Mouse (Mus musculus) testis, adult 2 months (tissue): ENCODE data around the gene Grap. TPM values are rescaled to one million over a fixed set of nuclear protein-coding genes. Genes with fewer than 3 reads are reported as not detected.
A peak's percentile ranks its signal among the peaks of the same experiment; 100 is the strongest.

ENCODE experiments used
- H3K27ac ChIP-seq: fragments of 200-500 bp; 2 replicates; pipeline ENCODE4 v1.5.1; 2012; ENCODE audit warnings: low read depth, low read length; ENCODE audit not compliant: control insufficient read depth, insufficient read depth
- H3K27me3 ChIP-seq: fragments of 200-500 bp; 2 replicates; pipeline ENCODE4 v1.6.1; 2012; ENCODE audit warnings: mild to moderate bottlenecking, low read length, moderate library complexity; ENCODE audit not compliant: control insufficient read depth, insufficient read depth
- H3K36me3 ChIP-seq: fragments of 200-500 bp; 2 replicates; pipeline ENCODE4 v1.6.1; 2012; ENCODE audit warnings: mild to moderate bottlenecking, low read length; ENCODE audit not compliant: control insufficient read depth, insufficient read depth
- H3K4me1 ChIP-seq: fragments of 200-500 bp; 2 replicates; pipeline ENCODE4 v1.6.1; 2012; ENCODE audit warnings: low read length; ENCODE audit not compliant: control insufficient read depth, insufficient read depth
- H3K4me3 ChIP-seq: fragments of 200-500 bp; 2 replicates; pipeline ENCODE4 v1.5.1; 2012; ENCODE audit warnings: low read depth, mild to moderate bottlenecking, low read length, moderate library complexity, mixed read lengths; ENCODE audit not compliant: control insufficient read depth
- CTCF ChIP-seq: fragments of 200-500 bp; IDR thresholded peaks from 2 replicates; pipeline ENCODE4 v1.5.1; 2012; ENCODE audit warnings: low read depth, mild to moderate bottlenecking, inconsistent platforms, low read length, moderate library complexity; ENCODE audit not compliant: control insufficient read depth, insufficient read depth, insufficient replicate concordance
- POLR2A ChIP-seq: fragments of 200-500 bp; IDR thresholded peaks from 2 replicates; pipeline ENCODE4 v1.6.1; 2012; ENCODE audit warnings: low read depth, mild to moderate bottlenecking, inconsistent platforms, low read length, moderate library complexity; ENCODE audit not compliant: control insufficient read depth
- polyA plus RNA-seq: library from polyadenylated mRNA; depleted of rRNA; stranded (reverse); fragments of >200 nt; gene quantifications from 2 replicates; pipeline ENCODE4 v1.2.3, GENCODE M21; 2012

The Grap gene
- polyA plus RNA-seq, 1 experiment = 2.2 TPM

GRCm38 (mm10) chr11:61679091-61679866 is 26.2 kb downstream of the Grap start:
- Histone ChIP-seq H3K27me3 (no peaks in the 10 kb centered on the region), H3K4me3 (no peak overlapping the region), H3K4me1 (peaks cover 17% of the 10 kb centered on the region), H3K36me3 (no peaks in the 10 kb centered on the region), H3K27ac (no peak overlapping the region)
- TF ChIP-seq CTCF (no peak), POLR2A (no peak)

- no peaks in the 10 kb centered on the region for H3K27me3 ChIP-seq
- TF ChIP-seq CTCF (no peak), POLR2A (peak; percentile 54)
- H3K4me3 ChIP-seq = peak within 1 kb of the TSS; percentile 84
- H3K4me1 ChIP-seq = peaks cover 12% of the 10 kb centered on the region
- H3K27ac ChIP-seq = no peak within 1 kb of the TSS
- no peaks in the 10 kb centered on the region for H3K36me3 ChIP-seq
Measured at GRCm38 (mm10) chr11:61683907-61684731, 31.1 kb downstream of the Grap start, which contains the start of gene Fam83g. Gene Fam83g, plus strand, starts transcription at chr11:61684091.

- no peaks in the 10 kb centered on the region for H3K27me3 ChIP-seq
- no peak overlapping the region; the same call in 1 of the 2 replicates for H3K4me3 ChIP-seq
- no peaks in the 10 kb centered on the region for H3K36me3 ChIP-seq
- peaks cover 12% of the 10 kb centered on the region for H3K4me1 ChIP-seq
- H3K27ac ChIP-seq = no peak overlapping the region
- no peak for TF ChIP-seq POLR2A
- TF ChIP-seq CTCF = no peak
Measured at GRCm38 (mm10) chr11:61685119-61685725, 32.2 kb downstream of the Grap start.

DNA sequence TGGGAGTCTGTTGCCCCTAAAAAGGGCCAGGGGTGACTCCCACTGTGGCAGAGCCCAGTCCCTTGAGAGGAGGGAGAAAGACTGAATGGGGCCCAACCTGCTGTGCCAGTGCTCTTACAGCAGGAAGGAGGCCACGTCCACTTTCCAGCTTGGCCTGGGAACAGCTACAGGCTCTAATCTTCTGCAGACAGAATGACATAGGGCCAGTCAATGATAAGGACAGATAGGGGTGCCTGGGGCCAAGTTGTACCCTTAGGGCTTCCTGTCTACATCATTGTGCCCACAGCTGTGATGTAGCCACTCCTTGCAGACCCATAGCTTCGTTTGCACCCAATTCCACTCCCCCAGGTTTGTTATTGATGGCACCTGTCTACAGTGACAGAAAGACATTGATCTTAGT is 33.1 kb downstream of the Grap start:
- Histone ChIP-seq H3K27me3 (no peaks in the 10 kb centered on the region), H3K27ac (no peak overlapping the region), H3K4me3 (no peak overlapping the region), H3K36me3 (no peaks in the 10 kb centered on the region), H3K4me1 (peaks cover 12% of the 10 kb centered on the region)
- TF ChIP-seq CTCF = no peak
- TF ChIP-seq POLR2A = no peak

DNA sequence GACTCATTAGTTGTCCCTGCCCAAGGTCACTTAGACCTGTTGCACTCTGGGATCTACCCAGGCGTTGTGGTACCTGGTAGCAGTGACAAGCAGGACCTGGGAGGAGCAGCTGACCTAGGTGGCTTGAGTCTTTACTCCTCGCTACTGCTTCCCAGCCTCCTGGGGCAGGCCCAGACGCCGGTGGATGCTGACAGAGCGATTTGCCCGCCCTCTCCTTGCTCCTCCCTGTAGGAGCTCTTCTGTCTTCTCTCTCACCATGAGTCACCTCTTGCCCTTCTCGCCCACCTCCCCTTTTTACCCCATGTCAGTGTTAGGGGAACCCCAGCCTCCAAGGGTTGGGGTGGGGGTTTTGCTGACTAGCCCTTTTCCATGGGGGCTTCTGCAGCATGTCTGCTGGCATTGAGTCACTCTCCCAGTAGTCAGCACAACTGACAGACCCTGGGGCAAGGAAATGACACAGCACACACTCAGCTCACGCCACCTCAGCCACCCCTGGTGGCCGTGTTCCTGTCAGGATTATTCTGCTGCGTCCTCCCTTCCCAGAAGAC is 33.9 kb downstream of the Grap start:
- no peaks in the 10 kb centered on the region for H3K27me3 ChIP-seq
- H3K27ac ChIP-seq = no peak overlapping the region
- no peaks in the 10 kb centered on the region for H3K36me3 ChIP-seq
- H3K4me3 ChIP-seq = no peak overlapping the region
- H3K4me1 ChIP-seq = peaks cover 12% of the 10 kb centered on the region
- TF ChIP-seq CTCF (no peak), POLR2A (no peak)

- no peak for TF ChIP-seq POLR2A
- no peak for TF ChIP-seq CTCF
- Histone ChIP-seq H3K4me3 (no peak overlapping the region), H3K36me3 (no peaks in the 10 kb centered on the region), H3K4me1 (peaks cover 12% of the 10 kb centered on the region), H3K27ac (no peak overlapping the region), H3K27me3 (no peaks in the 10 kb centered on the region)
Measured at GRCm38 (mm10) chr11:61687595-61687994, 34.5 kb downstream of the Grap start.
